Mouse (Mus musculus) MEL-GATA-1-ER (cell line): ENCODE measurements around the gene Cubn.

Experiments used
- DNase-seq: peaks from one replicate; pipeline ENCODE4 v3.0.0-alpha.2; 2012; ENCODE audit warnings: low read depth; ENCODE audit errors: extremely low read depth

Cubn gene

GRCm38 (mm10) chr2:13484566-13484965, 7.0 kb downstream of the Cubn start:
- no peak for DNase-seq

GRCm38 (mm10) chr2:13480744-13481143, 10.9 kb downstream of the Cubn start:
- DNase-seq: no peak

- DNase-seq: no peak
These were observed 12.4 kb downstream of the Cubn start for GRCm38 (mm10) chr2:13479165-13479564.

- no peak for DNase-seq
These were observed 21.5 kb downstream of the Cubn start for GRCm38 (mm10) chr2:13470108-13470507.

DNA sequence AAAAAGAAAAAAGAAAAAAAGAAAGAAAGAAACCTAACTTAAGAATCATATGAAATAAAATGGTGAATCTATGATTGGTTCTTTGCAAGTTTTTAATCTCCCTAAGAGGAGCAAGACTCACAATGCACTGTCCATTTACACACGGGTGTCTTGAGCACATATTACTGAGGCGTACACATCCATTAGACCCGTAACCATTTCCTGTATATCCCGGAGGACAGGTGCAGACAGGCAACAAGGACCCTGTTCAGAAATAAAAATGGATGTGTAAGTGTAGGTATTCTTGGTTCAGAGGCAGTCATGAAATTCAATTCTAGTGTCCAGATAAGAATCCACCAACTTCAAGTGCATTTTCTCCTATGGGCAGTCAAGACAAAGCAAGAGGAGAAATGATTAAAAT, 22.0 kb downstream of the Cubn start:
- DNase-seq: no peak

- DNase-seq: no peak
These were observed 24.9 kb downstream of the Cubn start for GRCm38 (mm10) chr2:13466685-13467084.

DNA sequence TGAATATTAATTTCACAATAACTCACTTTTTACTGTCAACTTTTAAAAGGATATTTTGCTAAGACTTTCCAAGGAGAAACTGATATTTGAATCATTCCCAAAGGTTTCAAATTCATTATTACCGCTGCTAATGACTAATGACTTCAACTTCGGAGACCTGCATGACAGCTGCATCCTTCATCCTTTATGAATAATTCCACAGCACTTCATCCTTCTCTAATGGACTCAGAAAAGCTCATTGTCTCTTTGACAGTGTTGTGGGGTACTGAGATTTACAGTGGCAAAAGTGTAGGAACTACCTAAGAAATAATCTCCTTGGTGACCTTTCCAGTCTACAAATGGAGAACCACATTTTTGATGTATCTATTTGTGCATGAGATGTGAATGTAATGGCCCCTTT, 33.5 kb downstream of the Cubn start:
- no peak for DNase-seq

DNA sequence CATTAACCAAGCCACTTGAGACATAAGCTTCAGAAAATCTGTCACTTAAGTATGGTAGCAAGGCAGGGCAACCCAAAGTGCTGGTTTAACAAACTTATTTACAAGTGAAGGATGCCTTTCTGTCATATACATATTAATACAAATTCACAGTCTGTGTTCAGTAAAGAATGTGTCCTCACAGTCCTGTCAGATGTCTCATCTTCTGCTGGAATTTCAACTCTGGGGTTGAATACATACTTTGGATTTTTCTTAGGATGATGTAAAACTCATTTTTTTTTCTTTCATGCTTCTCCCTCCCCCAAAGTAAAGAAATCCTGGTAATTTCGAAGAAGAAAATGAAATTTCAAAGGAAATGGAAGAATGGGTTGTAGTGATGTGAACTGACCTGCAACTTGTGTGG, 34.8 kb downstream of the Cubn start:
- no peak for DNase-seq

- DNase-seq: no peak
These were observed 39.8 kb downstream of the Cubn start for GRCm38 (mm10) chr2:13451495-13452491.

DNA sequence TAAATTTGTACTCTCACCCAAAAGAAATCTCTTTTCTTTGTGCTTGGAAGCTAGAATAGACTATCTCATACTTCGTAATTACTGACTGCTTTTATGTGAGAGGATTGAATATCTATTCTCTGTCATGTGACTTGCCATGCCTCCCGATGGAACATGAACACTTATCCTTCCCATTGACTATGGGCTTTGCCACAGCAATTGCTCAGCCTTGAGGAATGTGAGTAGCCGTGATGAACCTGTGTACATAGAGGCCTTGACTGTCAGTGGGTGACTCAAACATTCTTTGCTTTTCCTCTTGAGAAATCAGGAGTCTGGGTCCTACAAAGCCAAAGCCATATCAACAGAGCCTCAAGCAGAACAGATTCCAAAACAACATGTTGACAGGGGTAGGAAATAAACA, 40.7 kb downstream of the Cubn start:
- DNase-seq: no peak

- DNase-seq: no peak
These were observed 41.1 kb downstream of the Cubn start for GRCm38 (mm10) chr2:13450470-13450869.

DNA sequence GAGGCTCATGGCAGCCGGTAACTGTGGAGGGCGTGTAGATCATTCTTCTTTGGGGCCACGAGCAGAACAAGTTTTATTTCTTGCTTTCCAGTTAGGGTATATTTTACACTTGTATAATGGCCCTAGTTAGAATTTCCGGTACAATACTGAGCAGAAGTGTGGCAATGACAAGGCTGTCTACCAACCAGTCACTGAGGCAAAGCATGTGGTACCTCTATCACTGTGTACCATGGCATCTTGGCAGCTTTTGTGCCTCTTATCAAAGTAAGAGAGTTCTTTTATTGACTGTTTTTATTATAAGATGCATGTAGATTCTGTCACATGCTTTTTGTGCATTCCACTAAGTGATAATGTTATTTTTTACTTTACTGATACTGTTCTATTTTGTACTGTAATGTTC, 46.5 kb downstream of the Cubn start:
- DNase-seq: no peak

- no peak for DNase-seq
These were observed 52.6 kb downstream of the Cubn start for GRCm38 (mm10) chr2:13438983-13439382.

DNA sequence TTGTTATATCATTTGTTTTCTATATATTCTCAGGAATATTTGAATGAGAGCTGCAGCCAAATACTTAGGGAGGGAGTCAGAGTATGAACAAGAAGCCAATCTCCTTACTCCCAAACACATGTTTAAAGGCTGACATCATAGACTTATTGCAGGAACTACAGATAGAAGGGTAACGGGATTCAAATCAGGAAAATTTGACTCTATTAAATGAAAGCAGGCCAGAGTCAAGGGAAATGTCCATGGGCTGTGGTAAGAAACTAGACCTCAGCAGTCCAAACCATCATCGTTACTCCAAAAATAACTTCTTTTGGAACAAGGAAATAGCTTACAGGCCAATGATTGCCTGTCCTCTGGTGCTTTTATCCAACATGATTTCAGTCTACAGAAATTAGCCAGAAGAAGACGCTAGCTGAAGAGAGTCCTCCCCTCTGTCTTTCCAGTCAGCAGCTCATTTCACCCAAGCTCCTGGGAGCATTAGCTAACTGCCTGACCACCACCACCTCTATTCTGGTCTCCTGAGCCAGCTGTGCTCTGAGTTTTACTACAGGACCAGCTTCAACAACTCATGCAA, 53.3 kb downstream of the Cubn start:
- no peak for DNase-seq

DNA sequence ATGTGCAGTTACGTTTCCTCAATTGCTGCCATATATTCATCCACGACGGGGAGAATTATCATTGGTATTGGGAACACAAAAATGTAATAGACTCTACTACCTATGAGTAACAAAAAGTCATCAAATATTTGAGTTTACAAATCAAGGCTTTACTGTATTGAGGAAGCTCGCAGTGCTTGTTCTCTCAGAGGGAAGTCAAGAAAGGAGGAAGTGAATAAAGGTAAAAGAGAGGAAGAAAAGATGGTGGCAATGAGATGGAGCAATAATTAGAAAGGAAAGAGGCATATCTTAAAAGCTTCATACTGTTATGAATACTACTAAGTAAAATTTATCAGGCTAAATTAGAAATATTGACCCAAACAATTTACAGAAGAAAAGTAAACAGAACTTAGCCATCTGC, 59.6 kb downstream of the Cubn start:
- no peak for DNase-seq

DNA sequence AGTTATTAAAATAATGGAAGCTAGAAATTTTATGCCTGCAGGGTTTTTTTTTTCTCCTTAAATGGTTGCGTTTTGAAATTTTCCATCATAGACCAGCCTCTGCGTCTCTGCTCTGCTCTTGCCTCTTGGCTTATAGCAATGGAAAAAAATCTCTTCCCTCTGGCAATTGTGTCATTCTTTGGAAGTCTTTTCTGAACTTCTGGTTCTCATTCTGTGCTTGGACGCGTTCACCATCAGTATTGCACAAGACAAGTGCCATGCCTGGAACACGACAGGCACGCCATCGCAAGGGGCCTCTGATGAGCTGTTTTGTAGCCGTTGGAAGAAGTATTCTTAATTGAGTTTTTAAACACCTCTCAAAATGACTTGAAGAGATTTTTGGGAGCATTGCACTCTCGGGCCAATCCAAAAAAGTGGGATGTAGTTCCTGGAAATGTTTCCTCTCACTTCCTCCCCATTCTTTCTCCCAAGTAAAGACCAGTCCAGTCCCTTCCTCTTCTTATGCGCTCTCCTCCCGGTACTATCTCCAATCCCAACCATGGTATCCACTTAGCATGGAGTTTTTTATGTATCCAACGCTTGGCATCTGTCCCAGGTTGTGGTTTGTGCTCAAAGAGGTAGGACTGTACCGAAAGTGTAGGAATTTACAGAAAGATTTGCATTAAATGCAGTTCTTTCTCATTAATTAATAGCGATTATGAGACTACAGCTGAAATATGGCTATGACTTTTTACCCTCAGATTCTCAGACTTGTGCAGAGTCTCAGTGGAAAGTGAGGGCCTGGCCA, 69.4 kb downstream of the Cubn start:
- DNase-seq: no peak

GRCm38 (mm10) chr2:13416765-13417524, 74.7 kb downstream of the Cubn start:
- DNase-seq: no peak

DNA sequence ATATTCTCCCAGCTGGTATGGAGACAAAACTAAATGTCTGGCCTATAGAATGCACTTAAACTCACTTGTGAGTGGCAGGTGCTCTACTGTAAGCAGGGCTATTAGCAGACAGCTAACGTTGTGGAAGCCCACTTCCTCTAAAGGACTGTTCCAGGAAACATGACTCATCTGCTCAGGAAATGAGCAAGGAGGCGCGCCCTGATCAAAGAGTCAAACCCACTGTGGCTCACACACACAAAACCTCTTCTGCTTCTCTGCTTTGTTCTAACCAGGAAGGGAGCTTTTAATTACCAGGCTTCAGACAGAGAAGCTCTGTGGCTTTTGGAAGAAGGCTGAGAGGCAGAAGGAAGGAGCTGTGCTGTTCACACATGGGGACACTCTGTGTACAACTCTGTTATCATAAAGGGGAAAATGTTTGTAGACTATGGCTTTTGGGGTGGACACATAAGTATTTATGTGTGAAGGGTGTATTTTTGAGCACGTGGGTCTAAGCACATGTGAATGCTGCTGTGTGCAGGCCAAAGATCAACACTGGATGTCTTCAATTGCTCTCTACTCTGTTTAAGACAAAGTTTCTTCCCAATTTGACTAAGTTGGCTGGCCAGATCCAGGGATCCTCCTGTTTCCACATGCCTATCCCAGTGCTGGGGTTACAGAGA, 78.0 kb downstream of the Cubn start:
- DNase-seq: peak; percentile 96

- no peak for DNase-seq
These were observed 81.0 kb downstream of the Cubn start for GRCm38 (mm10) chr2:13410660-13411059.

- no peak for DNase-seq
These were observed 81.7 kb downstream of the Cubn start for GRCm38 (mm10) chr2:13409767-13410519.
